Mouse (Mus musculus): ENCODE measurements around the gene Urb2. TPM values are rescaled to one million over a fixed set of nuclear protein-coding genes. Genes with fewer than 3 reads are reported as not detected.
A peak's percentile ranks its signal among the peaks of the same experiment; 100 is the strongest.
"Not testable (repeated sequence)": the region's sequence is repeated elsewhere in the genome, so short reads cannot be mapped to it uniquely, and the experiment has no call there.

Urb2 gene
- polyA plus RNA-seq, 1 experiment from 2014 or later = 3.3 TPM

DNA sequence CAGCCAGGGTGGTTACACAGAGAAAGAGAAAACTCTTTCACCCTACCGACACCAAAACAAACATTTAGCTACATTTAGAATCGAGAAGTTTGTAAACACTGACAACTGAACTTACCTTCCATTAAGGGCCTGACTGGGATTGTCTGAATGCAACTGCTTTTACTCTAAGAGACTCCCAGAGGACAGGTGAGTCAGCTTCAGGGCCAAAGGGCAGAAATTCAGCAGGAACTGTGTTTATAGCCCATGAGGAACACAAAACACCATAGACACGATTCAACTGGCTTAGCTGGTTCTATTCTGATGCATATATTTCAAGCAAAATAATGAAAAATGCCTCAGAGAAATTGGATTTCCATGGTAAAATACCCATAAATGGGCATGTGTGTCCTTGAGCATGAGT lies 6.6 kb upstream of the Urb2 start:
- 82% methylated on average over 3 of the region's 3 CpGs for WGBS
- Histone ChIP-seq H3K4me2 (no peak overlapping the region), H3K9me3 (no peaks in the 10 kb centered on the region), H3K4me3 (no peak overlapping the region), H3K9ac (no peak overlapping the region), H3K36me3 (peaks cover under 1% of the 10 kb centered on the region), H3K27ac (replicated peaks) (no peak overlapping the region), H3K4me1 (peaks cover 38% of the 10 kb centered on the region), H3K27me3 (replicated peaks) (no peaks in the 10 kb centered on the region)
- no peak for ATAC-seq (ENCODE audit: extremely low read depth, insufficient number of reproducible peaks, low FRiP score, low TSS enrichment)

GRCm38 (mm10) chr8:124019782-124020181 lies 1.5 kb upstream of the Urb2 start:
- H3K9ac ChIP-seq = peak overlapping the region; percentile 89
- peak overlapping the region; percentile 90; the same call in 1 of the 2 replicates for H3K27ac ChIP-seq (replicated peaks)
- H3K36me3 ChIP-seq = peaks cover 17% of the 10 kb centered on the region
- no peaks in the 10 kb centered on the region for H3K9me3 ChIP-seq
- peak overlapping the region; percentile 70 for H3K4me3 ChIP-seq
- 19% methylated on average over 13 of the region's 13 CpGs for WGBS
- H3K27me3 ChIP-seq (replicated peaks) = no peaks in the 10 kb centered on the region
- peaks cover 46% of the 10 kb centered on the region for H3K4me1 ChIP-seq
- peak overlapping the region; percentile 87 for H3K4me2 ChIP-seq
- peak; percentile 23; the same call in 1 of the 2 replicates for ATAC-seq (ENCODE audit: extremely low read depth, insufficient number of reproducible peaks, low FRiP score, low TSS enrichment)

- peak overlapping the region; percentile 70 for H3K4me3 ChIP-seq
- 1% methylated on average over 50 of the region's 87 CpGs for WGBS
- ATAC-seq (ENCODE audit: extremely low read depth, insufficient number of reproducible peaks, low FRiP score, low TSS enrichment) = peak; percentile 72
Observed at GRCm38 (mm10) chr8:124020439-124021236, 670 bp upstream of the Urb2 start.

DNA sequence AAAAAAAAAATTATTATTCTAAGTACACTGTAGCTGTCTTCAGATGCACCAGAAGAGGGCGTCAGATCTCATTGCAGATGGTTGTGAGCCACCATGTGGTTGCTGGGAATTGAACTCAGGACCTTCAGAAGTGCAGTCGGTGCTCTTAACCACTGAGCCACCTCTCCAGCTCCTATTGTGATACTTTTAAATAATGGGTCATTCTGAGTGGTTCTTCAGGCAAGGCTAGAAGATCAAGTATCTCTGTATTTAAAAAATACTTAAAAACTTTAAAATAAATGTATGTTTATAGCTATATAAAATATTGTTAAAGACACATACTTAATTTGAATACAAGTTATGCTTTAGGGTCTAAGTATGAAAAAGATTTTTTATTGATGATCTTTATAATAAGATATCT lies 5.0 kb downstream of the Urb2 start:
- H3K27me3 ChIP-seq (replicated peaks); H3K4me2 ChIP-seq; H3K4me3 ChIP-seq; H3K27ac ChIP-seq (replicated peaks); H3K9me3 ChIP-seq; ATAC-seq (ENCODE audit: extremely low read depth, insufficient number of reproducible peaks, low FRiP score, low TSS enrichment); H3K9ac ChIP-seq: not testable (repeated sequence)
- Histone ChIP-seq H3K4me1 (peaks cover 15% of the 10 kb centered on the region), H3K36me3 (peaks cover 79% of the 10 kb centered on the region)
- WGBS = 80% methylated on average over 2 of the region's 2 CpGs

More at GRCm38 (mm10) chr8:124020439-124021236, 670 bp upstream of the Urb2 start:
- H3K9me3 ChIP-seq = no peaks in the 10 kb centered on the region
- H3K27me3 ChIP-seq (replicated peaks) = no peaks in the 10 kb centered on the region
- H3K36me3 ChIP-seq = peaks cover 26% of the 10 kb centered on the region
- H3K9ac ChIP-seq = peak overlapping the region; percentile 89
- peak overlapping the region; percentile 90 for H3K27ac ChIP-seq (replicated peaks)
- H3K4me1 ChIP-seq = peaks cover 46% of the 10 kb centered on the region
- H3K4me2 ChIP-seq = peak overlapping the region; percentile 87

DNA sequence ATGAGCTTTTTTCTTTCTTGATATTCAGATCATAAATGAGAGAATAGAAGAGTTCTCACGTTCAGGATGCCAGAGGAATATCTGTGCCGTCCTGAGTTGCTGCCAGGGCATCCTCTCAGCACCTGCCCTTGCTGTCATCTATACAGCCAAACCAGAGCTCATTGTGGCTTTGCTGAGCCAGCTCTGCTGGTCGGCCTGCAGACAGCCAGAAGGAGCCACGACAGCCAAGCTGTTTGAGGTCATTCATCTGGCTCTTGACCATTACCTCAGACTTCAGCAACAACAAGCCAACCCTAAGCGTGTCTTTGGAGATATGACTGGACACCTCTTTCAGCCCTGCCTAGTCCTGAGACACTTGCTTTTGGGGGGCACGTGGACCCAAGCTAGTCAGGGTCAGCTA lies 6.5 kb downstream of the Urb2 start:
- Histone ChIP-seq H3K4me2 (no peak overlapping the region), H3K27ac (replicated peaks) (no peak overlapping the region), H3K27me3 (replicated peaks) (no peaks in the 10 kb centered on the region), H3K4me1 (peaks cover 4% of the 10 kb centered on the region), H3K9ac (no peak overlapping the region), H3K4me3 (no peak overlapping the region), H3K9me3 (no peaks in the 10 kb centered on the region), H3K36me3 (peaks cover 91% of the 10 kb centered on the region)
- ATAC-seq (ENCODE audit: extremely low read depth, insufficient number of reproducible peaks, low FRiP score, low TSS enrichment) = no peak
- WGBS = 84% methylated on average over 6 of the region's 6 CpGs

- Histone ChIP-seq H3K9ac (no peak overlapping the region), H3K4me2 (no peak overlapping the region), H3K4me1 (no peaks in the 10 kb centered on the region), H3K9me3 (no peaks in the 10 kb centered on the region), H3K4me3 (no peak overlapping the region), H3K36me3 (peaks cover 88% of the 10 kb centered on the region), H3K27ac (replicated peaks) (no peak overlapping the region), H3K27me3 (replicated peaks) (no peaks in the 10 kb centered on the region)
- ATAC-seq (ENCODE audit: extremely low read depth, insufficient number of reproducible peaks, low FRiP score, low TSS enrichment) = no peak
- WGBS = 53% methylated on average over 5 of the region's 5 CpGs
Observed at GRCm38 (mm10) chr8:124033400-124033799, 12.1 kb downstream of the Urb2 start.

- WGBS = 85% methylated on average over 7 of the region's 7 CpGs
- H3K27ac ChIP-seq (replicated peaks) = no peak overlapping the region
- H3K27me3 ChIP-seq (replicated peaks) = no peaks in the 10 kb centered on the region
- ATAC-seq (ENCODE audit: extremely low read depth, insufficient number of reproducible peaks, low FRiP score, low TSS enrichment) = no peak
- no peak overlapping the region for H3K4me2 ChIP-seq
- H3K9me3 ChIP-seq = no peaks in the 10 kb centered on the region
- H3K4me1 ChIP-seq = no peaks in the 10 kb centered on the region
- H3K4me3 ChIP-seq = no peak overlapping the region
- peaks cover 90% of the 10 kb centered on the region for H3K36me3 ChIP-seq
- no peak overlapping the region for H3K9ac ChIP-seq
Observed at GRCm38 (mm10) chr8:124038121-124038520, 16.8 kb downstream of the Urb2 start.

GRCm38 (mm10) chr8:124039351-124039750 lies 18.0 kb downstream of the Urb2 start:
- H3K27ac ChIP-seq (replicated peaks) = no peak overlapping the region
- no peaks in the 10 kb centered on the region for H3K27me3 ChIP-seq (replicated peaks)
- no peak overlapping the region for H3K4me3 ChIP-seq
- H3K9ac ChIP-seq = no peak overlapping the region
- no peak for ATAC-seq (ENCODE audit: extremely low read depth, insufficient number of reproducible peaks, low FRiP score, low TSS enrichment)
- H3K4me1 ChIP-seq = no peaks in the 10 kb centered on the region
- H3K4me2 ChIP-seq = no peak overlapping the region
- WGBS = 86% methylated on average over 4 of the region's 4 CpGs
- H3K9me3 ChIP-seq = no peaks in the 10 kb centered on the region
- peaks cover 90% of the 10 kb centered on the region for H3K36me3 ChIP-seq

DNA sequence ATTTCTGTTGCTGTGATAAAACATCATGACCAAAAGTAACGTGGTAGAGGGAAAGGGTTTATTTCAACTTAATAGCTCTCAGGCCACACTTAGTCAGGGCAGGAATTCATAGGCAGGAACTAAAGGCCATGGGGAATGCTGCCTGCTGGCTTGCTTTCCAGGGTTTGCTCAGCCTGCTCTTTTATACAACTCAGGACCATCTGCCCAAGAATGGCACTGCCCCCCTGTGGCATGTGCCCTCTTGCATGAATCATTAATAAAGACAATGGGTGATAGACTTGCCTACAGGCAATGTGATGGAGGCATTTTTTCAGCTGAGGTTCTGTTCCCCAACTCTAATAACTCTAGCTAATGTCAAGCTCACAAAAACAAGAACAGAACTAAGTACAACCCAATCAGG lies 20.9 kb downstream of the Urb2 start:
- H3K27ac ChIP-seq (replicated peaks) = no peak overlapping the region
- 90% methylated on average over 1 of the region's 1 CpGs for WGBS
- peaks cover 88% of the 10 kb centered on the region for H3K36me3 ChIP-seq
- ATAC-seq (ENCODE audit: extremely low read depth, insufficient number of reproducible peaks, low FRiP score, low TSS enrichment) = no peak
- no peak overlapping the region for H3K4me3 ChIP-seq
- H3K4me2 ChIP-seq = no peak overlapping the region
- no peaks in the 10 kb centered on the region for H3K27me3 ChIP-seq (replicated peaks)
- H3K9me3 ChIP-seq = no peaks in the 10 kb centered on the region
- H3K4me1 ChIP-seq = no peaks in the 10 kb centered on the region
- no peak overlapping the region for H3K9ac ChIP-seq

DNA sequence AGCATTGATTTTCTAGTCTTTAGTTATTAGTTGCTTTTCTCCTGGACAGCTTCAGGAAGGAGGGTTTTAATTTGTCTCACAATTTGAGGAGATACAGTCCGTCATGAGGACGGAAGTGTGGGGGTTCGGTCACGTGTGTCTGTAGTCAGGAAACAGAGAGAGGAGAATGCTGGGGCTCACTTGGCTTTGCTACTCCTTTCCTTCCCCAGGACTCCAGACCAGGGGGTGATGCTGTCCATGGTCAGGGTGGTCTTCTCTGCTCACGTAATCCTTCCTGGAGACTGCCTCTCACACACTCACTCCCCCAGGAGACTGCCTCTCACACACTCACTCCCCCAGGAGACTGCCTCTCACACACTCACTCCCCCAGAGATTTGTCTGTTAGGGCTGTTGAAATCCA lies 23.1 kb downstream of the Urb2 start:
- ATAC-seq (ENCODE audit: extremely low read depth, insufficient number of reproducible peaks, low FRiP score, low TSS enrichment) = no peak
- no peaks in the 10 kb centered on the region for H3K9me3 ChIP-seq
- 88% methylated on average over 5 of the region's 5 CpGs for WGBS
- peaks cover 82% of the 10 kb centered on the region for H3K36me3 ChIP-seq
- H3K4me3 ChIP-seq = no peak overlapping the region
- H3K4me1 ChIP-seq = no peaks in the 10 kb centered on the region
- H3K4me2 ChIP-seq = no peak overlapping the region
- no peak overlapping the region for H3K27ac ChIP-seq (replicated peaks)
- no peak overlapping the region for H3K9ac ChIP-seq
- no peaks in the 10 kb centered on the region for H3K27me3 ChIP-seq (replicated peaks)

DNA sequence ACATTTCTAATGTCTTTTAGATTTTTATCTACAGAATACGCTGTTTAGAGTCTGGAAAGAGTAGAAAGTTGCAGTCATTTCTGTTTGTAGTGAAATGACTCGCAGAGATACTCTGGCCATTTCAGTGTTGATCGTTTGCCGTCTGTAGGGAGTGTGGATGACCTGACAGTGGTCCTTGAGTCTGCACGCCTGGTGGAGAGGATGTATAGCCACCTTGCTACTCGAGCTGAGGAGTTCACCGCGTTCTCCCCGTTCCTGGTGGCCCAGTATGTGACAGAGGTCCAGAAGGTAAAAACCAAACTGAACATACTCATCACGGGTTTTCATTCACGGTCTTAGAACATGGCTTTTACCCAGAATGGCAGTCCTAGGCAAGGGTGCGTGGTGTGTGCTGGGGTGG lies 23.6 kb downstream of the Urb2 start:
- Histone ChIP-seq H3K27ac (replicated peaks) (no peak overlapping the region), H3K27me3 (replicated peaks) (no peaks in the 10 kb centered on the region), H3K4me3 (no peak overlapping the region), H3K4me2 (no peak overlapping the region), H3K36me3 (peaks cover 82% of the 10 kb centered on the region), H3K4me1 (no peaks in the 10 kb centered on the region), H3K9ac (no peak overlapping the region), H3K9me3 (no peaks in the 10 kb centered on the region)
- WGBS = 88% methylated on average over 12 of the region's 12 CpGs
- no peak for ATAC-seq (ENCODE audit: extremely low read depth, insufficient number of reproducible peaks, low FRiP score, low TSS enrichment)

DNA sequence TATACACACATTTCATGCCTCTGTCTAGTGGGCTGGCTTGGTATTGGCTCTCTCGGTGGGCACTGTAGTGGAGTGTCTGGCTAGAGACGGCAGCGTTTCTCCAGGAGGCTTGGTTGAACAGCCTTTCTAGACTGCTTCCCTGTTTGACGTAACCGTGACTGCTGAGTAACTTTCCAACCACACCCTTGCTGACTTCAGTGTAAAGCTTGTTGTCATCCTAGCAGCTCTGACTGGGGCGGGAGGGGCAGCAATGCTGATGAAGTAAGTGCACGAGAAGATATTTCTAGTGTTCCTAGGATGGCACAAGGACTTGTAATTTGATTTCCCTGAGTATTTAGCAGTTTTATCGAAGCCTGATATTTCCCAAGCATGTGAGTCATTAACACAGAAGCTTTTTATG lies 24.5 kb downstream of the Urb2 start:
- peaks cover 78% of the 10 kb centered on the region for H3K36me3 ChIP-seq
- WGBS = 76% methylated on average over 8 of the region's 8 CpGs
- ATAC-seq (ENCODE audit: extremely low read depth, insufficient number of reproducible peaks, low FRiP score, low TSS enrichment) = no peak

More for the DNA sequence above, 24.5 kb downstream of the Urb2 start:
- Histone ChIP-seq H3K4me1 (no peaks in the 10 kb centered on the region), H3K27me3 (replicated peaks) (no peaks in the 10 kb centered on the region), H3K27ac (replicated peaks) (no peak overlapping the region), H3K4me2 (no peak overlapping the region), H3K9me3 (no peaks in the 10 kb centered on the region), H3K9ac (no peak overlapping the region), H3K4me3 (no peak overlapping the region)
